Mouse (Mus musculus): ENCODE measurements around the gene Olfr74. TPM values are rescaled to one million over a fixed set of nuclear protein-coding genes. Genes with fewer than 3 reads are reported as not detected.

Gene Olfr74
- polyA plus RNA-seq, 2 experiments = not detected

DNA sequence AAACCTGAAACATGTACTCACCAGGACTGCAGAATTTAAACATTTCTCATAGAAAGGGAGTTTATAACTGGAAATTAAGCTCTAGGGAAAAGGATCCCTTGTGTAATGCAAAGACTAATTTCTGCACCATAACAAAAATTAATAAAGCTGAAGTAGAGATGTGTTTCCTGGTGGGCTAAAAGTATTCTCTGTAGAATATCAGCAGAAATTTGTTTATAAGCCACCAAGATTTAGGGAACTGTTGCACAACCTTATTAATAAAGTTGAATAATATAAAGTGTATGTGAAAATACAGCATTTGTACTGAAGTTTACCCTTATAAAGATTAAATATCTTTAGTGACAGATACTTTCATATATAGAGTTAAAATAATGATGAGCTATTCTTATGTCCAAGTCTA, 21.5 kb downstream of the Olfr74 start, which contains the start of gene Olfr1156:
Olfr1156 (minus strand) TSS at position 101 of the 400 bp plus-strand sequence.
- no peak for DNase-seq (ENCODE audit: low read depth in 3 of 3, low spot score in 3 of 3)

DNA sequence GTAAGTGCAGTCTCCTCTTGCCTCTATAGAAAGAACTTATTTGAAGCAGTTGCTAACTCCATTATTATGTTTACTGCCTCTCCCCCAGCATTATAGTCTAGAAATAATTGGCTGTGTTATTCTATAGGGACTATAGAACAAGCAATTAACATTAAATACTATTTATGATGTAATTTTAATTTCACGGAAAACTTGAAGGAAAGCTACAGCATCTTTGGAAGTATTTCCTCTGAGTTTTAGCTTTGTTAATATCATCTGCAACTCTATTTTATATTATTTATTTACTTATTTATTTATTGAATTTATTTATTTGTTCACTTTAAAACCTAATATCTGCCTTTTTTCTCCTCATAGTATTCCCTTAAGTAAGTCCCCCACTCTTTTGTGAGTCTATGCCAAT, 29.4 kb downstream of the Olfr74 start, which contains the start of gene Olfr1155:
Olfr1155 (minus strand) TSS at position 101 of the 400 bp plus-strand sequence.
- ATAC-seq (ENCODE audit: insufficient read depth) = no peak
- no peak within 1 kb of the TSS for H3K4me3 ChIP-seq (ENCODE audit: insufficient read depth in 1 of 2, low read depth in 2 of 2, low read length in 2 of 2)
- H3K27me3 ChIP-seq (ENCODE audit: control insufficient read depth, insufficient read depth, low read length) = no peaks in the 10 kb centered on the region
- H3K36me3 ChIP-seq (replicated peaks; ENCODE audit: control insufficient read depth, insufficient read depth, low read depth) = no peaks in the 10 kb centered on the region
- WGBS (ENCODE audit: insufficient replicate concordance) = 86% methylated on average over 1 of the region's 1 CpGs
- H3K27ac ChIP-seq = no peak within 1 kb of the TSS
- no peak within 1 kb of the TSS for H3K9ac ChIP-seq (replicated peaks)
- no peaks in the 10 kb centered on the region for H3K4me1 ChIP-seq (replicated peaks; ENCODE audit: control insufficient read depth in 2 of 2, insufficient read depth in 2 of 2, low read length in 1 of 2)
- no peaks in the 10 kb centered on the region for H3K9me3 ChIP-seq (ENCODE audit: control insufficient read depth, low read length)
- DNase-seq (ENCODE audit: low read depth in 3 of 3, low spot score in 3 of 3) = no peak
- TF ChIP-seq EP300 (IDR thresholded peaks at IDR 0.05; ENCODE audit: low read depth) (no peak), CTCF (IDR thresholded peaks at IDR 0.05; ENCODE audit: low read depth) (no peak)
- no peak within 1 kb of the TSS for H3K4me2 ChIP-seq (ENCODE audit: low read depth)

More for the DNA sequence above, 21.5 kb downstream of the Olfr74 start, which contains the start of gene Olfr1156:
- no peaks in the 10 kb centered on the region for H3K27me3 ChIP-seq (ENCODE audit: control insufficient read depth, insufficient read depth, low read length)
- no peak for ATAC-seq (ENCODE audit: insufficient read depth)
- no peaks in the 10 kb centered on the region for H3K36me3 ChIP-seq (replicated peaks; ENCODE audit: control insufficient read depth, insufficient read depth, low read depth)
- H3K27ac ChIP-seq = no peak within 1 kb of the TSS
- TF ChIP-seq EP300 (IDR thresholded peaks at IDR 0.05; ENCODE audit: low read depth) (no peak), CTCF (IDR thresholded peaks at IDR 0.05; ENCODE audit: low read depth) (no peak)
- no peak within 1 kb of the TSS for H3K4me3 ChIP-seq (ENCODE audit: insufficient read depth in 1 of 2, low read depth in 2 of 2, low read length in 2 of 2)
- no peak within 1 kb of the TSS for H3K4me2 ChIP-seq (ENCODE audit: low read depth)
- H3K9me3 ChIP-seq (ENCODE audit: control insufficient read depth, low read length) = no peaks in the 10 kb centered on the region
- no peaks in the 10 kb centered on the region for H3K4me1 ChIP-seq (replicated peaks; ENCODE audit: control insufficient read depth in 2 of 2, insufficient read depth in 2 of 2, low read length in 1 of 2)
- H3K9ac ChIP-seq (replicated peaks) = no peak within 1 kb of the TSS

Other genes with a start within 250 kb of the Olfr74 start
- gene Olfr1138, start 234.7 kb downstream of the Olfr74 start, polyA plus RNA-seq (2012; rRNA removed) = not detected in 2 replicates
- gene Olfr1138, start 234.7 kb downstream of the Olfr74 start, polyA plus RNA-seq (2014; fragmentation: Nextera tagmentation; extraction: Ambion mirVana) = not detected in 2 replicates
- gene Olfr1140, start 230.9 kb downstream of the Olfr74 start, polyA plus RNA-seq (2012; rRNA removed) = not detected in 2 replicates
- not detected in 2 replicates for gene Olfr1140, start 230.9 kb downstream of the Olfr74 start, polyA plus RNA-seq (2014; fragmentation: Nextera tagmentation; extraction: Ambion mirVana)
- not detected in 2 replicates for gene Olfr1141, start 220.7 kb downstream of the Olfr74 start, polyA plus RNA-seq (2012; rRNA removed)
- gene Olfr1141, start 220.7 kb downstream of the Olfr74 start, polyA plus RNA-seq (2014; fragmentation: Nextera tagmentation; extraction: Ambion mirVana) = not detected in 2 replicates
- gene Olfr152, start 195.2 kb downstream of the Olfr74 start, polyA plus RNA-seq (2012; rRNA removed) = not detected in 2 replicates
- gene Olfr152, start 195.2 kb downstream of the Olfr74 start, polyA plus RNA-seq (2014; fragmentation: Nextera tagmentation; extraction: Ambion mirVana) = not detected in 2 replicates
- not detected in 2 replicates for gene Olfr1143, start 174.1 kb downstream of the Olfr74 start, polyA plus RNA-seq (2012; rRNA removed)
- not detected in 2 replicates for gene Olfr1143, start 174.1 kb downstream of the Olfr74 start, polyA plus RNA-seq (2014; fragmentation: Nextera tagmentation; extraction: Ambion mirVana)
- not detected in 2 replicates for gene Olfr1145, start 164.8 kb downstream of the Olfr74 start, polyA plus RNA-seq (2012; rRNA removed)
- not detected in 2 replicates for gene Olfr1145, start 164.8 kb downstream of the Olfr74 start, polyA plus RNA-seq (2014; fragmentation: Nextera tagmentation; extraction: Ambion mirVana)
- gene Olfr1148, start 144.1 kb downstream of the Olfr74 start, polyA plus RNA-seq (2012; rRNA removed) = not detected in 2 replicates
- not detected in 2 replicates for gene Olfr1148, start 144.1 kb downstream of the Olfr74 start, polyA plus RNA-seq (2014; fragmentation: Nextera tagmentation; extraction: Ambion mirVana)
- gene Olfr1150-ps1, start 130.7 kb downstream of the Olfr74 start, polyA plus RNA-seq (2012; rRNA removed) = not detected in 2 replicates
- not detected in 2 replicates for gene Olfr1150-ps1, start 130.7 kb downstream of the Olfr74 start, polyA plus RNA-seq (2014; fragmentation: Nextera tagmentation; extraction: Ambion mirVana)
- gene Olfr1151, start 118.8 kb downstream of the Olfr74 start, polyA plus RNA-seq (2012; rRNA removed) = not detected in 2 replicates
- not detected in 2 replicates for gene Olfr1151, start 118.8 kb downstream of the Olfr74 start, polyA plus RNA-seq (2014; fragmentation: Nextera tagmentation; extraction: Ambion mirVana)
- not detected in 2 replicates for gene Olfr1152, start 108.2 kb downstream of the Olfr74 start, polyA plus RNA-seq (2012; rRNA removed)
- gene Olfr1152, start 108.2 kb downstream of the Olfr74 start, polyA plus RNA-seq (2014; fragmentation: Nextera tagmentation; extraction: Ambion mirVana) = not detected in 2 replicates
- gene Olfr1153, start 79.7 kb downstream of the Olfr74 start, polyA plus RNA-seq (2012; rRNA removed) = not detected in 2 replicates
- not detected in 2 replicates for gene Olfr1153, start 79.7 kb downstream of the Olfr74 start, polyA plus RNA-seq (2014; fragmentation: Nextera tagmentation; extraction: Ambion mirVana)
- not detected in 2 replicates for gene Olfr1154, start 69.5 kb downstream of the Olfr74 start, polyA plus RNA-seq (2012; rRNA removed)
- gene Olfr1154, start 69.5 kb downstream of the Olfr74 start, polyA plus RNA-seq (2014; fragmentation: Nextera tagmentation; extraction: Ambion mirVana) = not detected in 2 replicates
- gene Olfr1155, start 29.5 kb downstream of the Olfr74 start, polyA plus RNA-seq (2012; rRNA removed) = not detected in 2 replicates
- not detected in 2 replicates for gene Olfr1155, start 29.5 kb downstream of the Olfr74 start, polyA plus RNA-seq (2014; fragmentation: Nextera tagmentation; extraction: Ambion mirVana)
- not detected in 2 replicates for gene Olfr1156, start 21.6 kb downstream of the Olfr74 start, polyA plus RNA-seq (2012; rRNA removed)
- gene Olfr1156, start 21.6 kb downstream of the Olfr74 start, polyA plus RNA-seq (2014; fragmentation: Nextera tagmentation; extraction: Ambion mirVana) = not detected in 2 replicates
- not detected in 2 replicates for gene Olfr1157, start 6.4 kb downstream of the Olfr74 start, polyA plus RNA-seq (2012; rRNA removed)
- not detected in 2 replicates for gene Olfr1157, start 6.4 kb downstream of the Olfr74 start, polyA plus RNA-seq (2014; fragmentation: Nextera tagmentation; extraction: Ambion mirVana)
- not detected in 2 replicates for gene Olfr1158, start 15.4 kb upstream of the Olfr74 start, polyA plus RNA-seq (2012; rRNA removed)
- gene Olfr1158, start 15.4 kb upstream of the Olfr74 start, polyA plus RNA-seq (2014; fragmentation: Nextera tagmentation; extraction: Ambion mirVana) = not detected in 2 replicates
- not detected in 2 replicates for gene Olfr1160, start 33.6 kb upstream of the Olfr74 start, polyA plus RNA-seq (2012; rRNA removed)
- not detected in 2 replicates for gene Olfr1160, start 33.6 kb upstream of the Olfr74 start, polyA plus RNA-seq (2014; fragmentation: Nextera tagmentation; extraction: Ambion mirVana)
- not detected in 2 replicates for gene Olfr1161, start 48.1 kb upstream of the Olfr74 start, polyA plus RNA-seq (2012; rRNA removed)
- not detected in 2 replicates for gene Olfr1161, start 48.1 kb upstream of the Olfr74 start, polyA plus RNA-seq (2014; fragmentation: Nextera tagmentation; extraction: Ambion mirVana)
- gene Olfr73, start 63.0 kb upstream of the Olfr74 start, polyA plus RNA-seq (2012; rRNA removed) = not detected in 2 replicates
- gene Olfr73, start 63.0 kb upstream of the Olfr74 start, polyA plus RNA-seq (2014; fragmentation: Nextera tagmentation; extraction: Ambion mirVana) = not detected in 2 replicates
- gene Olfr1162, start 76.5 kb upstream of the Olfr74 start, polyA plus RNA-seq (2012; rRNA removed) = not detected in 2 replicates
- not detected in 2 replicates for gene Olfr1162, start 76.5 kb upstream of the Olfr74 start, polyA plus RNA-seq (2014; fragmentation: Nextera tagmentation; extraction: Ambion mirVana)
- not detected in 2 replicates for gene Olfr1163, start 97.2 kb upstream of the Olfr74 start, polyA plus RNA-seq (2012; rRNA removed)
- gene Olfr1163, start 97.2 kb upstream of the Olfr74 start, polyA plus RNA-seq (2014; fragmentation: Nextera tagmentation; extraction: Ambion mirVana) = not detected in 2 replicates
- gene Olfr1164, start 119.3 kb upstream of the Olfr74 start, polyA plus RNA-seq (2012; rRNA removed) = not detected in 2 replicates
- not detected in 2 replicates for gene Olfr1164, start 119.3 kb upstream of the Olfr74 start, polyA plus RNA-seq (2014; fragmentation: Nextera tagmentation; extraction: Ambion mirVana)
- gene Olfr1166, start 153.6 kb upstream of the Olfr74 start, polyA plus RNA-seq (2012; rRNA removed) = not detected in 2 replicates
- gene Olfr1166, start 153.6 kb upstream of the Olfr74 start, polyA plus RNA-seq (2014; fragmentation: Nextera tagmentation; extraction: Ambion mirVana) = not detected in 2 replicates
- gene Olfr1167, start 180.5 kb upstream of the Olfr74 start, polyA plus RNA-seq (2012; rRNA removed) = not detected in 2 replicates
- not detected in 2 replicates for gene Olfr1167, start 180.5 kb upstream of the Olfr74 start, polyA plus RNA-seq (2014; fragmentation: Nextera tagmentation; extraction: Ambion mirVana)
- gene Olfr1168, start 207.2 kb upstream of the Olfr74 start, polyA plus RNA-seq (2012; rRNA removed) = not detected in 2 replicates
- not detected in 2 replicates for gene Olfr1168, start 207.2 kb upstream of the Olfr74 start, polyA plus RNA-seq (2014; fragmentation: Nextera tagmentation; extraction: Ambion mirVana)

Data from liver, embryonic 14.5 days (tissue).